Mouse (Mus musculus) intestine, embryonic 16.5 days (tissue): ENCODE data around the gene Eif1b. TPM values are rescaled to one million over a fixed set of nuclear protein-coding genes. Genes with fewer than 3 reads are reported as not detected.

ENCODE experiments used
- ATAC-seq: fragments of 200-750 bp; cut with Nextera tagmentation; 2 replicates; pipeline ENCODE4 v1.8.0; 2017; ENCODE audit warnings: moderate TSS enrichment, moderate library complexity
- H3K27ac ChIP-seq: fragments of 300-500 bp; sonication (generic); 2 replicates; pipeline ENCODE4 v1.5.1; 2014; ENCODE audit warnings: mild to moderate bottlenecking, low read length
- H3K27me3 ChIP-seq: fragments of 300-500 bp; sonication (generic); replicated peaks from 2 replicates; pipeline ENCODE4 v1.6.1; 2014; ENCODE audit warnings: low read length, control low read depth, mixed read lengths; ENCODE audit not compliant: control insufficient read depth, insufficient read depth
- H3K36me3 ChIP-seq: fragments of 300-500 bp; sonication (generic); 2 replicates; pipeline ENCODE4 v1.6.1; 2014; ENCODE audit warnings: low read length, control low read depth; ENCODE audit not compliant: control insufficient read depth, insufficient read depth
- H3K4me1 ChIP-seq: fragments of 300-500 bp; sonication (generic); 2 replicates; pipeline ENCODE4 v1.6.1; 2014; ENCODE audit warnings: low read length, control low read depth, mixed read lengths; ENCODE audit not compliant: control insufficient read depth, insufficient read depth
- H3K4me2 ChIP-seq: fragments of 300-500 bp; sonication (generic); 2 replicates; pipeline ENCODE4 v1.6.1; 2014; ENCODE audit warnings: low read depth, low read length, control low read depth
- H3K4me3 ChIP-seq: fragments of 300-500 bp; sonication (generic); 2 replicates; pipeline ENCODE4 v1.5.1; 2014; ENCODE audit warnings: mild to moderate bottlenecking, low read length
- H3K9ac ChIP-seq: fragments of 300-500 bp; sonication (generic); 2 replicates; pipeline ENCODE4 v1.6.1; 2014; ENCODE audit warnings: low read depth, low read length
- H3K9me3 ChIP-seq: fragments of 300-500 bp; sonication (generic); 2 replicates; pipeline ENCODE4 v1.6.1; 2016; ENCODE audit warnings: low read length, control low read depth; ENCODE audit not compliant: control insufficient read depth
- WGBS: fragments of 180-500 bp; shearing (Covaris S2); extraction: QIAGEN DNeasy Blood & Tissue Kit; methylation state at CpG from one replicate; pipeline ENCODE4 v1.1.7; 2014; 5-methylcytosine and 5-hydroxymethylcytosine counted together
- polyA plus RNA-seq: library from polyadenylated mRNA; unstranded; fragments of >200 nt; fragmentation: Nextera tagmentation; extraction: Ambion mirVana; gene quantifications from 2 replicates; pipeline ENCODE4 v1.2.1, GENCODE M21; 2015

Gene Eif1b
- polyA plus RNA-seq, 1 experiment from 2014 or later, result 141 TPM

DNA sequence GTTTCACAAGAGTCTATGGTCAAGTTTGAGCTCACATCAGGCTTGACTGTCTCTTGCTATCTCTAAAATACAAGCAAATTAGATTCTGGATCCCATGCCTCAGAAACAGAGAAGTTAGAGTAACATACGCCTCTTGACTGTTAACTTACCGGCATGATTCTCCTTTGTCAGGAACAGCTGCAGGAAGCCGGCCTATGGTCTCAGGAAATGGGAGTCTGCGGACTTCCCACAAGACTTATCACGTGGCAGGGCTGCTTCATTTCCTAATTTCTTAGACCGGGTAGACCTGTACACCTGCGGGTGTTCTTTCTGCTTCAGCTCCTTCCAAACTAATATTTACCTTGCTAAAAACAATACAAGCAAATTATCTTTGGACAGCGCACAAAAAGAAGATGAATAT is 24.7 kb downstream of the Eif1b start:
- Histone ChIP-seq H3K36me3 (no peaks in the 10 kb centered on the region), H3K27ac (no peak overlapping the region), H3K9ac (no peak overlapping the region), H3K4me1 (no peaks in the 10 kb centered on the region), H3K27me3 (no peaks in the 10 kb centered on the region), H3K4me2 (no peak overlapping the region), H3K9me3 (no peaks in the 10 kb centered on the region), H3K4me3 (no peak overlapping the region)
- WGBS, result 80% methylated on average over 8 of the region's 8 CpGs
- no peak for ATAC-seq

DNA sequence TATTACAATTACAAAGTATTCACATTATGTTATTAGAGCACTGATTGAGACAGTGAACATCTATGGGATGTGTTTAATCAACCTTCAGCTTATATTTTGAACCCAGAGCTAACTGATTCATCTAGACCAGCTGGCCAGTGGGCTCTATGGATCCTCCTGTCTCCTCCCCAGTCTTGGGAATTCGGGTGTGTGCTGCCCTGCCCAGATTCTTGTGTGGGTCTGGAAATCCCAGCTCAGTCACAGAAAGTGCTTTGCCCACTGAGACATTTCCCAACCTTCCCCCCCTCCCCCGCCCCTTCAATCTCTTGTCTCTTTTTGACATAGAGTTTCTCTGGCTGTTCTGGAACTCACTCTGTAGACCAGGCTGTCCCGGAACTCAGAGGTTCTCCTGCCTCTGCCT is 26.9 kb downstream of the Eif1b start:
- no peaks in the 10 kb centered on the region for H3K9me3 ChIP-seq
- no peak overlapping the region for H3K4me3 ChIP-seq
- ATAC-seq, result no peak
- H3K4me1 ChIP-seq, result no peaks in the 10 kb centered on the region
- no peaks in the 10 kb centered on the region for H3K27me3 ChIP-seq
- H3K27ac ChIP-seq, result no peak overlapping the region
- no peaks in the 10 kb centered on the region for H3K36me3 ChIP-seq
- 76% methylated on average over 3 of the region's 3 CpGs for WGBS
- no peak overlapping the region for H3K4me2 ChIP-seq
- H3K9ac ChIP-seq, result no peak overlapping the region

- Histone ChIP-seq H3K9me3 (no peaks in the 10 kb centered on the region), H3K36me3 (no peaks in the 10 kb centered on the region), H3K27me3 (no peaks in the 10 kb centered on the region), H3K4me3 (no peak overlapping the region), H3K4me1 (no peaks in the 10 kb centered on the region), H3K4me2 (no peak overlapping the region), H3K27ac (no peak overlapping the region), H3K9ac (no peak overlapping the region)
- no peak for ATAC-seq
- 30% methylated on average over 19 of the region's 19 CpGs for WGBS
Observed at GRCm38 (mm10) chr9:120519469-120520125, 27.6 kb downstream of the Eif1b start.

GRCm38 (mm10) chr9:120521161-120521560 is 29.1 kb downstream of the Eif1b start:
- WGBS, result 69% methylated on average over 1 of the region's 1 CpGs
- no peaks in the 10 kb centered on the region for H3K4me1 ChIP-seq
- ATAC-seq, result no peak
- H3K36me3 ChIP-seq, result no peaks in the 10 kb centered on the region
- H3K27ac ChIP-seq, result no peak overlapping the region
- H3K4me2 ChIP-seq, result no peak overlapping the region
- H3K27me3 ChIP-seq, result no peaks in the 10 kb centered on the region
- H3K9me3 ChIP-seq, result no peaks in the 10 kb centered on the region
- H3K4me3 ChIP-seq, result no peak overlapping the region
- no peak overlapping the region for H3K9ac ChIP-seq

DNA sequence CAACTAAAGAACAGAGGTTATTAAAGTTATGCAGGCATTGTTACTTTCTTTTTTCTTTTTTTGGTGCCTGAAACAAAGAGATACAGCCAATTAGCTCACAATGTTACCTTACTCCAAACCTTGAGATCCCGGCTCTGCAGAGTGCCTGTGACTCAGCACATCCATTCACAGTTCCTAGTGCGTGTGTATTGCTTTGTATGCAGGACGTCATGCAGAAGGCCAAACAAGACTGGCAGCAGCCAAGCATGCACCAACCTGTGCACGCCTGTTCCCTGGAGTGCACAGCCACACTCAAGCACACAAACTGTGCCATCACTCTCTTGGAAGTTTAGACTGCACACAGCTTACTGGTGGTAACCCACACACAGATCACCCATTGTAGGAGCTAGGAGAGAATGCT is 35.2 kb downstream of the Eif1b start:
- no peak for ATAC-seq
- H3K27ac ChIP-seq, result no peak overlapping the region
- no peaks in the 10 kb centered on the region for H3K36me3 ChIP-seq
- WGBS, result 77% methylated on average over 4 of the region's 4 CpGs
- H3K9ac ChIP-seq, result no peak overlapping the region
- H3K4me2 ChIP-seq, result no peak overlapping the region
- no peaks in the 10 kb centered on the region for H3K4me1 ChIP-seq
- no peak overlapping the region for H3K4me3 ChIP-seq
- H3K27me3 ChIP-seq, result no peaks in the 10 kb centered on the region
- H3K9me3 ChIP-seq, result no peaks in the 10 kb centered on the region

- no peaks in the 10 kb centered on the region for H3K9me3 ChIP-seq
- H3K4me3 ChIP-seq, result no peak overlapping the region
- no peaks in the 10 kb centered on the region for H3K27me3 ChIP-seq
- H3K27ac ChIP-seq, result no peak overlapping the region
- ATAC-seq, result no peak
- no peak overlapping the region for H3K9ac ChIP-seq
- no peaks in the 10 kb centered on the region for H3K36me3 ChIP-seq
- H3K4me2 ChIP-seq, result no peak overlapping the region
- WGBS, result 95% methylated on average over 8 of the region's 8 CpGs
- no peaks in the 10 kb centered on the region for H3K4me1 ChIP-seq
Observed at GRCm38 (mm10) chr9:120527919-120528318, 35.9 kb downstream of the Eif1b start.

GRCm38 (mm10) chr9:120528815-120529510 is 36.9 kb downstream of the Eif1b start:
- Histone ChIP-seq H3K4me1 (no peaks in the 10 kb centered on the region), H3K9ac (no peak overlapping the region), H3K4me3 (no peak overlapping the region), H3K4me2 (no peak overlapping the region), H3K9me3 (no peaks in the 10 kb centered on the region), H3K27ac (no peak overlapping the region), H3K36me3 (no peaks in the 10 kb centered on the region), H3K27me3 (no peaks in the 10 kb centered on the region)
- WGBS, result 84% methylated on average over 17 of the region's 17 CpGs
- ATAC-seq, result no peak

GRCm38 (mm10) chr9:120530471-120530870 is 38.4 kb downstream of the Eif1b start:
- WGBS, result 76% methylated on average over 5 of the region's 5 CpGs
- H3K27ac ChIP-seq, result no peak overlapping the region
- H3K27me3 ChIP-seq, result no peaks in the 10 kb centered on the region
- no peak overlapping the region for H3K4me2 ChIP-seq
- no peaks in the 10 kb centered on the region for H3K4me1 ChIP-seq
- no peak overlapping the region for H3K9ac ChIP-seq
- ATAC-seq, result no peak
- H3K9me3 ChIP-seq, result no peaks in the 10 kb centered on the region
- no peaks in the 10 kb centered on the region for H3K36me3 ChIP-seq
- H3K4me3 ChIP-seq, result no peak overlapping the region

DNA sequence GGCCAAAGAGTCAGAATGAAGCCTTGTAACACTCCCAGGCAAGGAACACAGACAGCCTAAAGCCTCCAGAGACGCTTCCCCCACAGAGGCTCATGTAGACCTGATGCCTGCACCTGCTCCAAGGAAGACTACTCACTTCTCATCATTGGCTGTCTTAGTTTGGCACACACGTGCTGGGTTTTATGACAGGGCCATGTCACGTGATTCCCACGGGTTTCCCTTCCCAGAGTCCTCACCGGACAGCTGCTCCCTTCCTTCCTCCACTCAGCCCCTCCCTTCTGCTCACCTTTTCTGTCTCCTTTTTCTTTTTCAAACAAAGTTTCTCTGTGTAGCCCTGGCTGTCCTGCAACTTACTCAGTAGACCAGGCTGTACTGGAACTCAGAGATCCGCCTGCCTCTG is 40.0 kb downstream of the Eif1b start:
- 73% methylated on average over 6 of the region's 6 CpGs for WGBS
- Histone ChIP-seq H3K36me3 (no peaks in the 10 kb centered on the region), H3K9ac (no peak overlapping the region), H3K4me1 (no peaks in the 10 kb centered on the region), H3K9me3 (no peaks in the 10 kb centered on the region), H3K4me2 (no peak overlapping the region), H3K27ac (no peak overlapping the region), H3K27me3 (no peaks in the 10 kb centered on the region), H3K4me3 (no peak overlapping the region)
- ATAC-seq, result no peak

DNA sequence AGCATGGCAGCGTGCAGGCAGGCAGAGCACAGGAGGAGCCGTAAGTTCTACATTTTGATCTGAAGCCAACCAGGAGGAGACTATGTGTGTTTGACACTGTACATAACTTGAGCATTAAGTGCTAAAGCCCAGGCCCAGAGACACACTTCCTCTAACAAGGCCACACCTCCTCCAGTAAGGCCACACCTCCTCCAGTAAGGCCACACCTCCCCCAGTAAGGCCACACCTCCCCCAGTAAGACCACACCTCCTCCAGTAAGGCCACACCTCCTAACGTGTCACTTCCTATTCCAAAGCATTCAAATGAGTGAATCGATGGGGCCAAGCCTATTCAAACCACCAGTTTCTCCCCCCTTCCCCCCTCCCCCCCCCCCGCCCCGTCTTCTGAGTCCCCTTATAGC is 40.7 kb downstream of the Eif1b start:
- Histone ChIP-seq H3K27me3 (no peaks in the 10 kb centered on the region), H3K4me3 (no peak overlapping the region), H3K4me1 (no peaks in the 10 kb centered on the region), H3K9me3 (no peaks in the 10 kb centered on the region), H3K36me3 (no peaks in the 10 kb centered on the region), H3K9ac (no peak overlapping the region), H3K4me2 (no peak overlapping the region), H3K27ac (no peak overlapping the region)
- no peak for ATAC-seq
- 85% methylated on average over 6 of the region's 6 CpGs for WGBS
